Mouse (Mus musculus) liver, adult 2 months (tissue): ENCODE data around the gene Selp.

ENCODE experiments used
- CTCF ChIP-seq: fragments of 200-500 bp; IDR thresholded peaks from 2 replicates; pipeline ENCODE4 v1.5.1; 2011; ENCODE audit warnings: low read depth, low read length, control low read depth
- POLR2A ChIP-seq: fragments of 200-500 bp; IDR thresholded peaks from 2 replicates; pipeline ENCODE4 v1.6.1; 2011; ENCODE audit warnings: low read length, control low read depth; ENCODE audit not compliant: insufficient read depth; ENCODE audit errors: extremely low read depth

DNA sequence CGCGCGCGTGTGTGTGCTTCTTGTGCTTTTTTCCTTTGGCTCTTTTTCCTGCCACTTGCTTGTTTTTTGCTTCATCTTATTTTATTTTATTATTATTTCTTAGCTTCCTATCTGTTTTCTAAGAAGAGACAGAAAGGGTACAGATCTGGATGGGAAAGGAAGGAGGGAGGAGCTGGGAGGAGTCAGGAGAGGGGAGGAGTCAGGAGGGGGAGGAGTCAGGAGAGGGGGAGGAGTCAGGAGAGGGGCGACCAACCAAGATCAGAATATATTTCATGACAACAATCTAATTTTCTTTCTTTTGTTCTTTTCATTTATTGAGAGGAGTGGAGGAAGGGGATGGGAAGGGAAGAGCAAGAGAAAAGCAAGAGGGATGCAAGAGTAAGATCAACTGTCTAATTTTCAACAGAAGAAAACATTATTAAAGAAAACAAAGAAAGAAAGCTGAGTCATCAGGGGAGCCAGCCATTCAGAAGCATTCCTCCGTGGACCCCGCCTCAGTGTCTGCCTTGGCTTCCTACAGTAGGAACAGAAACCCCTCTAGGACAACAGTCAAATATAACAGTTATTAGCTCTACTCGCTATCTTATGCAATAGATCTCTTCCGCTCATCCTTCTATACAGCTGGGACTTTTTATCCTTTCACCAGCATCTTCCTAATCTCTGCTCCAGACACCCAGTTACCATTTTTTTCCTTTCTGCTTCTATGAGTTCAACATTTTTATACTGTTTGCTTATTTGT is 4.3 kb upstream of the Selp start:
- TF ChIP-seq POLR2A: no peak
- TF ChIP-seq CTCF: no peak
